Mouse (Mus musculus) gastrocnemius, adult 2 months (tissue): ENCODE results near the gene Tbc1d1. TPM values are rescaled to one million over a fixed set of nuclear protein-coding genes. Genes with fewer than 3 reads are reported as not detected.

Experiments
- DNase-seq: peaks from one replicate; pipeline ENCODE4 v3.0.0; 2022
- H3K27ac ChIP-seq: fragments of 200-600 bp; 2 replicates; pipeline ENCODE4 v1.8.1; 2022; ENCODE audit warnings: mild to moderate bottlenecking
- H3K4me3 ChIP-seq: fragments of 200-600 bp; 2 replicates; pipeline ENCODE4 v1.8.1; 2022; ENCODE audit warnings: mild to moderate bottlenecking, moderate library complexity
- CTCF ChIP-seq: fragments of 200-600 bp; IDR thresholded peaks from 2 replicates; pipeline ENCODE4 v1.8.1; 2022; ENCODE audit warnings: antibody characterized with exemption, mild to moderate bottlenecking, moderate library complexity
- intact Hi-C: fragments of 180-260 bp; cut with DNase I; formaldehyde crosslinking; loops from one replicate; pipeline ENCODE4 v1.15.1; 2025
- total RNA-seq, 2 experiments: library from RNA; stranded (reverse); gene quantifications; 2 replicates each; pipeline ENCODE4 v1.2.3; 2021

Gene Tbc1d1
- total RNA-seq, 2 experiments from 2014 or later, result 46.4 to 46.9 TPM

- DNase-seq, result no peak
- Histone ChIP-seq H3K4me3 (no peak overlapping the region), H3K27ac (peak overlapping the region; percentile 67)
- intact Hi-C loops, result no loop called here
- no peak for TF ChIP-seq CTCF
These were observed 215.3 kb downstream of the Tbc1d1 start for GRCm38 (mm10) chr5:64371331-64371831.

GRCm38 (mm10) chr5:64372292-64372961 is 216.3 kb downstream of the Tbc1d1 start:
- peak overlapping the region; percentile 67 for H3K27ac ChIP-seq
- intact Hi-C loops, result no loop called here
- no peak for DNase-seq
- H3K4me3 ChIP-seq, result no peak overlapping the region
- TF ChIP-seq CTCF, result no peak

GRCm38 (mm10) chr5:64373695-64374094 is 217.6 kb downstream of the Tbc1d1 start:
- no peak for TF ChIP-seq CTCF
- H3K4me3 ChIP-seq, result no peak overlapping the region
- no peak overlapping the region for H3K27ac ChIP-seq
- intact Hi-C loops, result no loop called here
- no peak for DNase-seq

GRCm38 (mm10) chr5:64375851-64376250 is 219.7 kb downstream of the Tbc1d1 start:
- Histone ChIP-seq H3K4me3 (no peak overlapping the region), H3K27ac (peak overlapping the region; percentile 16)
- no peak for DNase-seq
- intact Hi-C loops, result no loop called here
- no peak for TF ChIP-seq CTCF

GRCm38 (mm10) chr5:64376466-64376865 is 220.4 kb downstream of the Tbc1d1 start:
- no peak overlapping the region for H3K4me3 ChIP-seq
- peak overlapping the region; percentile 16; the same call in 1 of the 2 replicates for H3K27ac ChIP-seq
- TF ChIP-seq CTCF, result no peak
- DNase-seq, result no peak
- intact Hi-C loops, result no loop called here

- intact Hi-C loops, result no loop called here
- Histone ChIP-seq H3K4me3 (no peak overlapping the region), H3K27ac (peak overlapping the region; percentile 79)
- DNase-seq, result no peak
- TF ChIP-seq CTCF, result no peak
These were observed 221.6 kb downstream of the Tbc1d1 start for GRCm38 (mm10) chr5:64377705-64378104.

GRCm38 (mm10) chr5:64378591-64379275 is 222.6 kb downstream of the Tbc1d1 start:
- intact Hi-C loops, result no loop called here
- 0 out of 2 replicates have a peak overlapping the region, but pooled peaks have one; percentile 5 for H3K4me3 ChIP-seq

GRCm38 (mm10) chr5:64379829-64380228 is 223.7 kb downstream of the Tbc1d1 start:
- intact Hi-C loops, result loop anchor here (5.0 to 10.0 kb wide), 4 partner anchors 88 to 305 kb away; no protein-coding TSS in a partner anchor
- peak overlapping the region; percentile 79 for H3K27ac ChIP-seq
- no peak for TF ChIP-seq CTCF
- DNase-seq, result no peak
- no peak overlapping the region for H3K4me3 ChIP-seq

More at GRCm38 (mm10) chr5:64378591-64379275, 222.6 kb downstream of the Tbc1d1 start:
- DNase-seq, result no peak
- no peak for TF ChIP-seq CTCF
- H3K27ac ChIP-seq, result peak overlapping the region; percentile 79

GRCm38 (mm10) chr5:64380698-64381375 is 224.7 kb downstream of the Tbc1d1 start:
- peak; percentile 62 for DNase-seq
- peak overlapping the region; percentile 79 for H3K27ac ChIP-seq
- no peak overlapping the region for H3K4me3 ChIP-seq
- intact Hi-C loops, result loop anchor here (5.0 to 10.0 kb wide), 4 partner anchors 89 to 304 kb away; no protein-coding TSS in a partner anchor
- no peak for TF ChIP-seq CTCF

- no peak overlapping the region for H3K4me3 ChIP-seq
- DNase-seq, result no peak
- peak overlapping the region; percentile 63 for H3K27ac ChIP-seq
- no peak for TF ChIP-seq CTCF
- intact Hi-C loops, result loop anchor here (5.0 to 10.0 kb wide), 4 partner anchors 89 to 303 kb away; no protein-coding TSS in a partner anchor
These were observed 225.4 kb downstream of the Tbc1d1 start for GRCm38 (mm10) chr5:64381538-64381937.

- intact Hi-C loops, result loop anchor here (1.0 to 10.0 kb wide), 6 partner anchors 90 to 484 kb away; no protein-coding TSS in a partner anchor
- peak overlapping the region; percentile 63 for H3K27ac ChIP-seq
These were observed 226.4 kb downstream of the Tbc1d1 start for GRCm38 (mm10) chr5:64382451-64383057.

GRCm38 (mm10) chr5:64383215-64383614 is 227.1 kb downstream of the Tbc1d1 start:
- TF ChIP-seq CTCF, result no peak
- H3K27ac ChIP-seq, result peak overlapping the region; percentile 24; the same call in 1 of the 2 replicates
- no peak for DNase-seq
- intact Hi-C loops, result loop anchor here (5.0 to 10.0 kb wide), 4 partner anchors 91 to 302 kb away; no protein-coding TSS in a partner anchor
- no peak overlapping the region for H3K4me3 ChIP-seq

More at GRCm38 (mm10) chr5:64382451-64383057, 226.4 kb downstream of the Tbc1d1 start:
- no peak overlapping the region for H3K4me3 ChIP-seq
- TF ChIP-seq CTCF, result peak; percentile 97
- DNase-seq, result peak; percentile 80
